Mouse (Mus musculus) kidney, adult 2 months (tissue): ENCODE data around the gene Rin2.

Experiments
- CTCF ChIP-seq: fragments of 200-500 bp; conservative IDR thresholded peaks from 2 replicates; pipeline ENCODE4 v1.5.1; 2011; ENCODE audit warnings: low read depth, mild to moderate bottlenecking, control low read depth, low read length, moderate library complexity, mixed read lengths; ENCODE audit not compliant: insufficient read depth, insufficient read length
- POLR2A ChIP-seq: fragments of 200-500 bp; IDR thresholded peaks from one replicate; pipeline ENCODE4 v1.6.1; 2011; ENCODE audit warnings: low read depth, low read length, control low read depth

DNA sequence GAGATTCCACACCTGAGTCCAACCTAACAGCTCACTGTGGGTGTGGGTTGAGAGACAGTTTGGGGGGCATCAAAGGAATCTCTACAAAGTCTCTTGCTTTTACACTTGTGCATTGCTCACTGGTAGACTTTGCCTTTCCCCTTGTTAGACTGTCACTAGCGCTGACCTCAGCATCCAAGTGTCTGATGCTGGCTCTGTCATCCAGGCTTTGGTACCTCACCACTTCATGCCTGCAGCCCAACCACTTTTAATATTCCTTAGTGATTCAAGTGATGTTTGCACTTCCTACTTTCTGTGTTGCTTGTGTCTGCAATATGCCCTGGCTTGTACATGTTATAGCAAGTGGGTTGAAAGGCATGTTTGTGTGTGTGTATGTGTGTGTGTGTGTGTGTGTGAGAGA lies 109.9 kb downstream of the Rin2 start:
- TF ChIP-seq CTCF (no peak), POLR2A (no peak)
